Mouse (Mus musculus): Measurements from ENCODE around the gene Polm. TPM values are rescaled to one million over a fixed set of nuclear protein-coding genes. Genes with fewer than 3 reads are reported as not detected.

Polm gene
- total and polyA plus RNA-seq, 3 experiments = 5.4 to 18.3 TPM; not detected in 1

DNA sequence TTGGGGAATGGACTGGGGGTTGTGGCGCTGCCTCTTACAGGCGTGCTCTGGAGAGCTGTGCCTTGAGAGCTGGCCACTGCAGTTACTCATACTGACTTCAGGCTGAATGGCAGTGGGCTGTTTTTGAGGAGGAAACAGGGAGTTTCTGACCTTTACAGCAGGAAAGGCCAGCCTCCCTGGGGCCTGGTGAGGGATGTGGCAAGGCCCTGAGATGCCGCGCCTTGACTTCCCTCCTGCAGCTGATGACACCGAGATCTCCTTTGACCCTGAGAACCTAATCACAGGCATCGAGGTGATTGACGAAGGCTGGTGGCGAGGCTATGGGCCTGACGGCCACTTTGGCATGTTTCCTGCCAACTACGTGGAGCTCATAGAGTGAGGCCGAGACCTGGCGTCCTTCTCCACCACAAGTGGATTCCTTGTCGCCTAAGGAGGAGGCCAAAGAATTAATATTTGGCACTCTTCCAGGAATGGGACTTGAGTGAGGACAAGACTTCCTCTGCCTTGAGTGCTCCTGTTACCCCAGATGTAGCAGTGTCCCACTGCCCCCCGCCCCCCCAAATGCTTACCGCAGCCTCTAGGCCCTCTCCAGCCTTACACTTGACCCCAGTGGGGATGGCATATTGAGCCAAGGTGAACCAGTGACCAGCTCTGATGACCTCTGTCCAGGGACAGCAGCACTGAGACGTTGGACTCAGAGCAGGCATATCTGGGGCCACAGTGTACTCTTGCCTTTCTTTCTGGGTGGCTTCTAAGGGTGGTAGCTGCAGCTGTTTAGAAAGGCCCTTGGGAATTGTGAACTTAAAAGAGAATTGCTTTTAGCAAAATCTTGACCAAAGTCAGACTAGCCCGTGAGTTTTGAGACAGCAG is 38.0 kb downstream of the Polm start:
- H3K79me2 ChIP-seq (ENCODE audit: control insufficient read depth, insufficient read depth, low read length, poor library complexity) = no peaks in the 10 kb centered on the region
- H3K27me3 ChIP-seq (ENCODE audit: control insufficient read depth in 1 of 2, insufficient read depth in 2 of 2, low read length in 2 of 2) = no peaks in the 10 kb centered on the region
- DNase-seq (ENCODE audit: low read depth, low spot score) = no peak
- no peak overlapping the region for H3K27ac ChIP-seq (ENCODE audit: control insufficient read depth, low read depth, low read length)
- peaks cover 4 to 6% of the 10 kb centered on the region in 2 experiments for H3K36me3 ChIP-seq (ENCODE audit: control insufficient read depth in 1 of 2, insufficient read depth in 2 of 2, low read length in 2 of 2)
- TF ChIP-seq TBP (IDR thresholded peaks at IDR 0.05; ENCODE audit: low read depth, low read length) = no peak
- TF ChIP-seq GATA1 (IDR thresholded peaks at IDR 0.05; ENCODE audit: low read depth, low read length) = no peak
- TF ChIP-seq CHD1 (IDR thresholded peaks at IDR 0.05; ENCODE audit: low read depth, low read length) = no peak
- no peak for TF ChIP-seq MXI1 (IDR thresholded peaks at IDR 0.05; ENCODE audit: low read depth, low read length)
- TF ChIP-seq SIN3A (IDR thresholded peaks at IDR 0.05; ENCODE audit: low read length) = no peak
- TF ChIP-seq ZNF384 (IDR thresholded peaks at IDR 0.05; ENCODE audit: low read depth, low read length) = no peak
- TF ChIP-seq BHLHE40 (IDR thresholded peaks at IDR 0.05; ENCODE audit: borderline replicate concordance, low read depth, low read length) = no peak
- no peak for TF ChIP-seq NRF1 (IDR thresholded peaks at IDR 0.05; ENCODE audit: insufficient read depth, low read depth, low read length, poor library complexity, severe bottlenecking)
- TF ChIP-seq RCOR1 (IDR thresholded peaks at IDR 0.05; ENCODE audit: low read depth, low read length) = no peak
- H3K9me3 ChIP-seq (replicated peaks; ENCODE audit: insufficient read depth, low read length) = no peaks in the 10 kb centered on the region
- H3K9ac ChIP-seq (ENCODE audit: control insufficient read depth, low read depth, low read length, poor library complexity, severe bottlenecking) = no peak overlapping the region
- H3K4me3 ChIP-seq (ENCODE audit: control insufficient read depth in 1 of 2, insufficient read depth in 1 of 2, low read depth in 2 of 2, low read length in 2 of 2) = no peak overlapping the region
- H3K4me1 ChIP-seq (ENCODE audit: control insufficient read depth in 1 of 2, insufficient read depth in 2 of 2, low read length in 2 of 2) = peaks cover 6 to 19% of the 10 kb centered on the region in 2 experiments

DNA sequence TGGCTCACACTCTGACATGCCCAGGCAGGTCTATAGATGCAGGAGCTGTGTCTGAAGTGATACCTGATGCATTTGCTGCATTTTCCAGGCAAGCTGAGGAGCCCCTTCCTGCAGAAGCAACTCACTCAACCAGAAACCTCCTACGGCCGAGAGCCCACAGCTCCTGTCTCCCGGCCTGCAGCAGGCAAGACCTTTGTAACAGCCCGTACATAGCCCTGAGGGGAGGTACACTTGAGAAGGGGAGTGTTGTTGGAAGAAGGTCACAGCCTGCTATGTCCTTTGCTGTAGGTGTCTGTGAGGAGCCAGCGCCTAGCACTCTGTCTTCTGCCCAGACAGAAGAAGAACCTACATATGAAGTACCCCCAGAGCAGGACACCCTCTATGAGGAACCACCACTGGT is 39.9 kb downstream of the Polm start:
- no peaks in the 10 kb centered on the region for H3K79me2 ChIP-seq (ENCODE audit: control insufficient read depth, insufficient read depth, low read length, poor library complexity)
- H3K9ac ChIP-seq (ENCODE audit: control insufficient read depth, low read depth, low read length, poor library complexity, severe bottlenecking) = no peak overlapping the region
- H3K27ac ChIP-seq (ENCODE audit: control insufficient read depth, low read depth, low read length) = no peak overlapping the region
- DNase-seq (ENCODE audit: low read depth, low spot score) = no peak
- H3K4me1 ChIP-seq (ENCODE audit: control insufficient read depth in 1 of 2, insufficient read depth in 2 of 2, low read length in 2 of 2) = peaks cover 3 to 10% of the 10 kb centered on the region in 2 experiments; a peak in 3 of 4 replicates
- no peak overlapping the region for H3K4me3 ChIP-seq (ENCODE audit: control insufficient read depth in 1 of 2, insufficient read depth in 1 of 2, low read depth in 2 of 2, low read length in 2 of 2)
- H3K27me3 ChIP-seq (ENCODE audit: control insufficient read depth in 1 of 2, insufficient read depth in 2 of 2, low read length in 2 of 2) = no peaks in the 10 kb centered on the region
- H3K9me3 ChIP-seq (replicated peaks; ENCODE audit: insufficient read depth, low read length) = no peaks in the 10 kb centered on the region
- no peak for TF ChIP-seq KAT2A (conservative IDR thresholded peaks at IDR 0.05; ENCODE audit: low read depth, low read length)
- H3K36me3 ChIP-seq (ENCODE audit: control insufficient read depth in 1 of 2, insufficient read depth in 2 of 2, low read length in 2 of 2) = peaks cover 4 to 6% of the 10 kb centered on the region in 2 experiments

DNA sequence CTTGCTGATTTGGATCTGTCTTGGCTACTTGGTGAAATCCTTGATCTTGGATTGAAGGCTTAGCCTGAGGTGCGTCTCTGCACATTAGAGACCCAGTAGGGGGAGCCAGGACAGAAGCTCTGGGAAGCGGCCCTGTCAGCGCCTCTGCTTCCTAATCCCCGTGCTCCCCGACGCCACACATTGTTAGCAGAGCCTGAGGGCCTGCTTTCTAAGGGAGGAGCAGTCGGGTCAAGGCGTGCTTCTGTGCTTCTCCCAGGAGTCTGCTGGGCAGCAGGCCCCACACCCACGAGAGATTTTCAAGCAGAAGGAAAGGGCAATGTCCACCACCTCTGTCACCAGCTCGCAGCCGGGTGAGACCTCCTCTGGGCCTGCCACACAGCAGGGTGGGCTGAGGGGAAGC is 40.4 kb downstream of the Polm start:
- Histone ChIP-seq H3K4me1 (ENCODE audit: control insufficient read depth in 1 of 2, insufficient read depth in 2 of 2, low read length in 2 of 2) (peaks cover 0 to 5% of the 10 kb centered on the region in 2 experiments; a peak in 1 of 4 replicates), H3K9ac (ENCODE audit: control insufficient read depth, low read depth, low read length, poor library complexity, severe bottlenecking) (no peak overlapping the region), H3K36me3 (ENCODE audit: control insufficient read depth in 1 of 2, insufficient read depth in 2 of 2, low read length in 2 of 2) (peaks cover 0 to 6% of the 10 kb centered on the region in 2 experiments; a peak in 2 of 4 replicates), H3K79me2 (ENCODE audit: control insufficient read depth, insufficient read depth, low read length, poor library complexity) (no peaks in the 10 kb centered on the region), H3K27ac (ENCODE audit: control insufficient read depth, low read depth, low read length) (no peak overlapping the region), H3K27me3 (ENCODE audit: control insufficient read depth in 1 of 2, insufficient read depth in 2 of 2, low read length in 2 of 2) (no peaks in the 10 kb centered on the region), H3K9me3 (replicated peaks; ENCODE audit: insufficient read depth, low read length) (no peaks in the 10 kb centered on the region), H3K4me3 (ENCODE audit: control insufficient read depth in 1 of 2, insufficient read depth in 1 of 2, low read depth in 2 of 2, low read length in 2 of 2) (no peak overlapping the region)
- DNase-seq (ENCODE audit: low read depth, low spot score) = no peak
- no peak for TF ChIP-seq POLR2AphosphoS2 (IDR thresholded peaks at IDR 0.05; ENCODE audit: low read length)
- no peak for TF ChIP-seq USF1 (IDR thresholded peaks at IDR 0.05; ENCODE audit: low read depth, low read length)
- no peak for TF ChIP-seq CHD2 (IDR thresholded peaks at IDR 0.05; ENCODE audit: low read length)
- TF ChIP-seq SIN3A (IDR thresholded peaks at IDR 0.05; ENCODE audit: low read length) = no peak
- TF ChIP-seq ZKSCAN1 (IDR thresholded peaks at IDR 0.05; ENCODE audit: low read depth, low read length) = no peak
- TF ChIP-seq UBTF (IDR thresholded peaks at IDR 0.05; ENCODE audit: borderline replicate concordance, insufficient read depth, low read depth, low read length) = no peak
- no peak for TF ChIP-seq NELFE (IDR thresholded peaks at IDR 0.05; ENCODE audit: low read depth, low read length)
- no peak for TF ChIP-seq POLR2AphosphoS5 (IDR thresholded peaks at IDR 0.05; ENCODE audit: borderline replicate concordance, low read depth, low read length)
- no peak for TF ChIP-seq SMC3 (IDR thresholded peaks at IDR 0.05; ENCODE audit: low read depth, low read length)
- TF ChIP-seq RCOR1 (IDR thresholded peaks at IDR 0.05; ENCODE audit: low read depth, low read length) = no peak
- no peak for TF ChIP-seq NRF1 (IDR thresholded peaks at IDR 0.05; ENCODE audit: insufficient read depth, low read depth, low read length, poor library complexity, severe bottlenecking)
- no peak for TF ChIP-seq KAT2A (conservative IDR thresholded peaks at IDR 0.05; ENCODE audit: low read depth, low read length)
- no peak for TF ChIP-seq MAZ (IDR thresholded peaks at IDR 0.05; ENCODE audit: low read depth, low read length)
- no peak for TF ChIP-seq MYB (IDR thresholded peaks at IDR 0.05; ENCODE audit: low read depth, low read length)
- TF ChIP-seq MAX (IDR thresholded peaks at IDR 0.05; ENCODE audit: low read length) = no peak
- no peak for TF ChIP-seq MEF2A (IDR thresholded peaks at IDR 0.05; ENCODE audit: extremely low read depth, insufficient replicate concordance, low read depth, low read length, poor library complexity, severe bottlenecking)
- no peak for TF ChIP-seq BHLHE40 (IDR thresholded peaks at IDR 0.05; ENCODE audit: borderline replicate concordance, low read depth, low read length)

Data from MEL (cell line).